Mouse (Mus musculus) large intestine, adult 2 months (tissue): ENCODE data around the gene Nsmce1. TPM values are rescaled to one million over a fixed set of nuclear protein-coding genes. Genes with fewer than 3 reads are reported as not detected.

Experiments
- DNase-seq: peaks from one replicate; pipeline ENCODE4 v3.0.0-alpha.2; 2012; ENCODE audit warnings: low read depth, low spot score
- WGBS: fragments of 180-500 bp; shearing (Covaris S2); methylation state at CpG from one replicate; pipeline ENCODE4 v1.1.7; 2018; 5-methylcytosine and 5-hydroxymethylcytosine counted together
- polyA plus RNA-seq: library from polyadenylated mRNA; depleted of rRNA; stranded (reverse); fragments of >200 nt; gene quantifications from 2 replicates; pipeline ENCODE4 v1.2.3, GENCODE M21; 2012; rRNA removed

Nsmce1 gene
- 44.5 and 49.9 TPM in 2 replicates for polyA plus RNA-seq

DNA sequence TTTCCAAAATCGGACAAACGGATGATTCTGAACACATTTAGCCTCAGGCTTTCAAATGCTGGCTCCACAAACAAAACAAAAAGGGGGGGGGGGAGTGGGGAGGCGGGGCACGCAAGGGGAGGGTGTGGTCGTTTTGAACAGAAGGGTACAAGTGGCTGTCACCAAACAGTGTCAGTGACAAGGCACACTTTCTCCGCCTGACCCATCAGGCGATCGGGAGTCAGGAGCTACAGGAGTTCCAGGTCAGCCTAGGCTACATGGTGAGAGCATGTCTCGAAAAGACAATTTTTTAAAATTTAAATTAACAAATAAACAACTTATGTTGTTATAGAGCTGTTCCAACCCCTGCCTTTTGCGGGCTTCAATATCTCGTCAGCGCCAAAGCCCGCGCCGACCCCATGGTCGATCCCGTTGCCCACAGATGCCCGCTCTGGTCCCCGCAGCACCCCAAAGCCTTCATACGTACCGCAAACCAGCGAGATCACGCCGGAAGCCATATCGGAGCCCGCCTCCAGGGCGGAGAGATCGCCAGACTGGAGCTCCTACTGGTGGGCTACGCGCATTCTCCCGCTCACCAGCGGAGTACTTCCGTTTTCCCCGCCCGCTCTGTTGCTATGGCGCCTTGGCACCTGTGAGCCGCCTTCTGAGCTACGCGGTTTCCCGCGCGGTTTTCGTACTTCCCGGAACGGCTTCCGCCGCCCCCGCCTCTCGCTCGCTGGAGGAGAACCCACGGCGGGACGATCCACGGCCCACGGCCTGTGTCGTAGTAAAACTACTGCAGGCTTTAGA, at the start of gene Nsmce1:
TSS of gene Nsmce1 (minus strand) at position 650 of the 789 bp plus-strand sequence.
- DNase-seq = no peak
- under 1% methylated on average over 56 of the region's 56 CpGs for WGBS

- 66% methylated on average over 1 of the region's 1 CpGs for WGBS
- no peak for DNase-seq
Measured at GRCm38 (mm10) chr7:125541026-125541425, 49.6 kb upstream of the Nsmce1 start.

GRCm38 (mm10) chr7:125539351-125539750, 48.0 kb upstream of the Nsmce1 start:
- DNase-seq = no peak
- 82% methylated on average over 3 of the region's 3 CpGs for WGBS

GRCm38 (mm10) chr7:125527901-125528580, 36.6 kb upstream of the Nsmce1 start:
- peak; percentile 53 for DNase-seq
- 49% methylated on average over 9 of the region's 9 CpGs for WGBS

DNA sequence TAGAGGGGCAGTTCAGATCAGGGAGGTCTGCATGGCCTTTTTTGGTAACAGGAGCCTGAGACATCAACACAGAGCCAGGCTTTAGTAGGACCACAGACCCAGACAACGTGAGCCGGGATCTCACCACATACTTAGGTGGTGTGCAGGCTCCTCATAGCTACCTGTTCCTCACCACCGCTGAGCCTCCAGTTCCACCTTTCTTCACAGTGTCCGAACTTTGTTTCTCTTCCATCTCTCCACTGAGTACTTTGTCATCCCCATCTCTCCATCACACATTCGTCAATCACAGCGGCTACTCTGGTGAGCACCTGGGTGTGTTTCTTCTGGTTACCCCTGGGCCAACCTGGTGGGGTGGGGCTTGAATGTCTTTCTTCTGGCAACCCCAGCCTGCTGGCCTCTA, 35.8 kb upstream of the Nsmce1 start:
- 87% methylated on average over 6 of the region's 6 CpGs for WGBS
- no peak for DNase-seq

GRCm38 (mm10) chr7:125523051-125523450, 31.7 kb upstream of the Nsmce1 start:
- no peak for DNase-seq

GRCm38 (mm10) chr7:125519715-125520114, 28.3 kb upstream of the Nsmce1 start:
- no peak for DNase-seq
- WGBS = 85% methylated on average over 3 of the region's 3 CpGs

More at GRCm38 (mm10) chr7:125523051-125523450, 31.7 kb upstream of the Nsmce1 start:
- WGBS = 66% methylated on average over 3 of the region's 3 CpGs

GRCm38 (mm10) chr7:125517470-125517869, 26.1 kb upstream of the Nsmce1 start:
- 82% methylated on average over 6 of the region's 6 CpGs for WGBS
- DNase-seq = no peak

DNA sequence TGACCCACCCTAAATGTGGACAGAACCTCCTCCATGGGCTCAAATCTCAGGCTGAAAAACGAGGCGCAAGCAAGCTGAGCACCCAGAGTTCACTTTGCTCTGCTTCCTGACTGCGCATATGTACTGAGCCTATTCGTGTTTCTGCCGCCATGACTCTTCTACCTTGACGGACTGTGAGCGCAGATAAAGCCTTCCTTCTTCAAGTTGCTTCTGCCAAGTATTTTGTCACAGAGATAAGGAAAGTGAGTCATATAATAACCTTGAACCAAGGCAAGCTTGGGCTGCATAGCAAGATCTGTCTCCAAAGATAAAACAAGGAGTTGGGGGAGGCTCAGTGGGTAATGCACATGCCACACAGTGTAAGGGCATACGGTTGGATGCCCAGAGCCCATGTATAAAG, 25.3 kb upstream of the Nsmce1 start:
- 88% methylated on average over 8 of the region's 8 CpGs for WGBS
- no peak for DNase-seq

- DNase-seq = no peak
- 74% methylated on average over 5 of the region's 5 CpGs for WGBS
Measured at GRCm38 (mm10) chr7:125515081-125515853, 23.9 kb upstream of the Nsmce1 start.

DNA sequence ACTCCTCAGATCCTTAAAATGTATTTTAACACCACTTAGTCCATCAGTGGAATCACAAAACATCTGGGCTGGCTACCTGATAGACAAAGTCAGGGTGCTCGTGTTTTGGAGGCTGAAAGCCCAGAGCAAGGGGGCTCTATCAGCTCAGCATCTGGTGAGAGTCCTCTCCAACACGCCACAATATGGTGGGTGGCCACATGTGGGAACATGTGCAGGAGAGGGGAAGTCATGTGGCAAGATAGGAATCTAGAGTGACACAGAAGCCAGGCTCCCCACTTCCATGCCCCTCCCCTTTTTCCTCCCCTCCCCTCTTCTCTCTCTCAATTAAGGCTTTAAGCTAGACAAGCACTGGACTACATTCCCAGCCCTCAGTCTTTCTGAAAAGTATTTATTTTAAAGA, 20.5 kb upstream of the Nsmce1 start:
- no peak for DNase-seq
- 72% methylated on average over 2 of the region's 2 CpGs for WGBS

GRCm38 (mm10) chr7:125511432-125511831, 20.0 kb upstream of the Nsmce1 start:
- no peak for DNase-seq
- WGBS = 69% methylated on average over 5 of the region's 5 CpGs

DNA sequence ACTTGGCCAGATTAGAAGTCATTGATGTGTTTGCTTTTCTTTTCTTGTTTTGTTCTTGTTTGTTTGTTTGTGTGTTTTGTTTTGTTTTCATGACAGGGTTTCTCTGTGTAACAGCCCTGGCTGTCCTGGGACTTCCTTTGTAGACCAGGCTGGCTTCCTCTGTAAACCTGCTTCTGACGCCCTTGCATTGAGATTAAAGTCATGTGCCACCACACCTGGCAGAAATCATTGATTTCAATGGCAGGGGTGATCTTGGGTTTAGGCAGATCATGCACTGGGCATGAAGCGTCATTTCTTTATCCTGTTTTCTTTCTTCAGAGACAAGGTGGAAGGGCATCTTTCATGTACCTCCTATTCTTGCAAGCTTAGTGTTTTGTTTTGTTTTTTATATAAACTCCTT, 15.9 kb upstream of the Nsmce1 start:
- no peak for DNase-seq
- WGBS = 87% methylated on average over 2 of the region's 2 CpGs

DNA sequence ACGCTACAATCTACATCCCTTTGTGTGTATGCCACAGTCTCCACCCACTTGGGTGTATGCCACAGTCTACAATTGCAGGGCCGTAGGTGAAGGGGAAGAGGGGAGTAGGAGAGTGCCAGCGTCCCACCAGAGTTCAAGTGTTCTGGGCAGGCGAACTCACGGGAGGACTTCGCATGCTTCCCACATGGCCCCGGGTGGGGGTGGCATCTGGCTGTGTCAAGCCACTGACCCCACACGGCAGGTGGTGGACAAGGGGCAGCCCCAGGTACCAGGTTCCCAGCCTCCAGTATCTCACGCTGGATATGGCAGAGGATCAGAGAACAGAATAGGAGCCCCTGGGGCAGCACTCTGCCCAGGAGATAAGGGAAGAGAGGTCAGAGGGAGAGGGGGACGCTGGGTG, 14.2 kb upstream of the Nsmce1 start:
- 74% methylated on average over 10 of the region's 10 CpGs for WGBS
- DNase-seq = no peak

DNA sequence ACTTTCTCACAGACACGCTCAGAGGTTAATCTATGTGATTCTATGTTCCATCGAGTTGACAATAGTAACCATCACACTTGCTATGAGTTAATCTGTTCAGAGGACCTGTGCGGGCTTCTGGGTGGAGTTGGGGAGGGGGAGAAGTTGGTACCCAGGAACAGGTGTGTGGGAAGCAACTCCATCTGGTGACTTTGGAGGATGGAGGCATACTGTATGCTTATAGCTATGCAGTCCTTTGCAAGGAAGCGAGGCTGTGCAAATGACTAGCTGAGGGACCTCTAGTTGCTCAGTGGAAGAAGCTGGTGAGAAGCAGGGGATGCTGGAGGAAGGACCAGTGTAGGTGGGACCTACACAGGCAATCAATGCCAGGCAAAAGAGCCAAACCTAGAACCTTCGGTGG, 13.2 kb upstream of the Nsmce1 start:
- no peak for DNase-seq

DNA sequence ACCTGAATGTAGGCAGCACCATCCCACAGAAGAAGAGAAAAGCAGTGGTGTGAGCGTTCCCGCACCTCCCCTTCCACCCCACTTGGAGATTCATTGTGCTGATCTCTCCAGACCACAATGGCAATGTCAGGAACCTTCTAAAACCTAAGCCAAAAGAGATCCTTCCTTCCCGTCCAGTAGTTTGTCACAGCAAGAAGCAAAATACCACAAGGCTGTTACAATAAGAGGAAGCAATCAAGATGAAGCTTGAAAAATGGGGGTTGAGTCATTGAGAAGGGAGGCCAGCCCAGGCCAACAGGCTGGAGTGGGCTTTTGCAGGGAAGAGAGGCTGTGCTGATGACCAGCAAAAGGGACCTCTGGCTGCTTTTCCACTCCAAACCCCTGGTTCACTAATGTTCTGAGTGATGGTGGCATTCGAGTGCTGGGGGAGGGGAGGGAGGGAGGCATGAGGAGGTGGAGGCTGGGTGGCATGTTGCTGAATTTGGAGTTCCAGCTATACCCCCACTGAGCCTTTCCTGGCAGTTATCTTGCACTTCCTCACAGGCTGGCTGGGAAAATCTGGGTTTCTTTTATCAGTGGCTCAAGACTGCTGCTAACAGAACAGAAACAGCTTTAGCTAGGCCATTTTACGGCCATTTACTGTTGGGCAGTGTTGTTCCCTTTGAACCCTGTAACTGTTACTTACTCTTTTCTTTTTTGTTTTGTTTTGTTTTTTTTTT, 12.1 kb upstream of the Nsmce1 start:
- DNase-seq = no peak
- 87% methylated on average over 5 of the region's 5 CpGs for WGBS

More for the DNA sequence above, 13.2 kb upstream of the Nsmce1 start:
- 95% methylated on average over 5 of the region's 5 CpGs for WGBS

DNA sequence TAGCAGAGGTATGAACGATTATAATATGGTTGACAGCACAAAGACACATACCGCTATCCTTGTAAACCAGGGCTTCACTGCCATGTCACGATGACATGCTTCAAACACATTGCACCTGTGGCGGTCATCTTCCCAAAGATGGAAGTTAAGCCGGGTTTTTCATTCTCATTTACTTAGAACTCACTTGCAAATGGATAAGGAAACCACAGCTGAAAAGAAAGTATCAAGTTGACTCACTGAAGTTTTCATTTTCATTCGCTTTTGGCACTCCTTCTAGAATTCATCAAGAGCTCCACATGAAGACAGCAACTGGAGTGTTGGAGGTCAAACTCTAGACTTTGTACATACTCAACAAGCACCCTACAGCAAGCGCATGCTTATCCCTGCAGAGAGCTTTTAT, 9.5 kb upstream of the Nsmce1 start:
- WGBS = 81% methylated on average over 7 of the region's 7 CpGs
- no peak for DNase-seq

DNA sequence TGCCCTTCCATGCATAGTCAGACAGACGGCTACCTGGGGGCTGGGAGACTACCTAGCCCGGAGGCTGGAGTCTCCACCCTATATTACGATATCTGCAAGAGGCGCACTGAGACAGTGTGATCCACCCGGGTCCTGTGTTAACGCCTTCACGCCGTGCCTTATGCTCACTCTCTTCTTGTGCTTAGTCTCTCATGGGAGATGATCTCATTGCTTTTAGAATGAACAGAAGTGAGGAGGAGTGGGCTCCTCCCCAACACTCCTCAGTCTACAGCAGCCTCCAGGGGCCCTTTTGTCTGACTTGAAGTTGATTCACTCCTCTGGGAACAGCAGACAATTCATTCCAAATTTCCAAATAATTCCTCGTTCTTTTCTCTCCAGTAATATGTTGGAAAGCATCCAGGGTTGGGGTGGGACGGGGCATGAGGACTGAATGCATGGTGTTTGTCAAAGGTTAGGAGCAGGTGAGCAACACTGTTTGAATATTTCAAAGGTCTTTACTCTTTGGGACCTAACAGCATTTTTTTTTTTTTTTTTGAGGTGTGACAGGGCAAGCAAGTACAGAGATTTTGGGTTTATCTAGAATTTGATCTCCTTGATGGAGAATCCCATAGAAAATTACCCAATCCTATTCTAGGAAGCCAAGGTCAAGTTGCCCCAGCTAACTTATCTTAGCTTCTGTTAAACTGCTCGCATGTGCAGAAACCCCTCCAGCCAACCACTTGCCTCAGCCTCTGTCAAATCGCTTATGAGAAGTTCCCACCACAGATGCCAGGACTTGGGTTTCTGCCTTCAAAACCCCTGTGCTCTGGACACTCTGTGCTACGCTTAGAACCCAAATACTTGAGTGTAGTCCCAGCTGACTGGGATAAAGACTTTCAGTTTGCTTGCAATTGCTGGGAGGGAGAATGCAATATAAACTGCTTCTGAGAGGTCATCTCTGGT, 8.8 kb upstream of the Nsmce1 start:
- DNase-seq = no peak
- 37% methylated on average over 13 of the region's 13 CpGs for WGBS
